Mouse (Mus musculus) adrenal gland, postnatal 25 days (tissue): Measurements from ENCODE around the gene Gapvd1. TPM values are rescaled to one million over a fixed set of nuclear protein-coding genes. Genes with fewer than 3 reads are reported as not detected.

ENCODE experiments used
- DNase-seq: peaks from one replicate; pipeline ENCODE4 v3.0.0; 2021; ENCODE audit warnings: mixed read lengths
- total RNA-seq: library from RNA; stranded (reverse); gene quantifications from 2 replicates; pipeline ENCODE4 v1.2.3, GENCODE M21; 2021

Gene Gapvd1
- total RNA-seq, 1 experiment from 2014 or later: 63.4 TPM

GRCm38 (mm10) chr2:34708675-34709074 is 46.4 kb downstream of the Gapvd1 start:
- no peak for DNase-seq

- DNase-seq: no peak
These were observed 58.4 kb downstream of the Gapvd1 start for GRCm38 (mm10) chr2:34696592-34696991.

GRCm38 (mm10) chr2:34692861-34693260 is 62.2 kb downstream of the Gapvd1 start:
- DNase-seq: no peak

GRCm38 (mm10) chr2:34684076-34684870 is 70.8 kb downstream of the Gapvd1 start:
- DNase-seq: no peak

GRCm38 (mm10) chr2:34677976-34678375 is 77.1 kb downstream of the Gapvd1 start:
- no peak for DNase-seq

- no peak for DNase-seq
These were observed 78.0 kb downstream of the Gapvd1 start for GRCm38 (mm10) chr2:34677061-34677460.

DNA sequence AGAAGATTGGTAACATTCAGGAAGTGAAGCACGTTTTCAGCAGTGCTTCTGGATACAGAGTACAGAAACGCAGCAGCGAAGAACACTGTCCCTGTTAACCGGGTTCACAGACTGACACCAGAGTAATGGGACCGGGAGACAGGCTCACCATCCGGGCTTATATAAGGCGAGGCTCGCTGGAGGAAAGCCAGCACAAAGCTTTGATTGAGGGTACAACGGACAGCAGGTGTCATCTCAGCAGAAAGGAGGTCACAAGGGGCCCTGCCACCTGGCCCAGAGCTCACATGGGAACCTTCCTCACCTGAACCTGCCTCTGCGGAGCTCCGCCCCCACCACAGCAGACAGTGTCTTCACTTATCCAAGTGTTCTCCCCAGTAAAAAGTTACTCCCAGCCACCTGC is 81.2 kb downstream of the Gapvd1 start:
- DNase-seq: no peak

GRCm38 (mm10) chr2:34671385-34672026 is 83.5 kb downstream of the Gapvd1 start:
- peak; percentile 50 for DNase-seq

GRCm38 (mm10) chr2:34670470-34670869 is 84.6 kb downstream of the Gapvd1 start:
- no peak for DNase-seq

DNA sequence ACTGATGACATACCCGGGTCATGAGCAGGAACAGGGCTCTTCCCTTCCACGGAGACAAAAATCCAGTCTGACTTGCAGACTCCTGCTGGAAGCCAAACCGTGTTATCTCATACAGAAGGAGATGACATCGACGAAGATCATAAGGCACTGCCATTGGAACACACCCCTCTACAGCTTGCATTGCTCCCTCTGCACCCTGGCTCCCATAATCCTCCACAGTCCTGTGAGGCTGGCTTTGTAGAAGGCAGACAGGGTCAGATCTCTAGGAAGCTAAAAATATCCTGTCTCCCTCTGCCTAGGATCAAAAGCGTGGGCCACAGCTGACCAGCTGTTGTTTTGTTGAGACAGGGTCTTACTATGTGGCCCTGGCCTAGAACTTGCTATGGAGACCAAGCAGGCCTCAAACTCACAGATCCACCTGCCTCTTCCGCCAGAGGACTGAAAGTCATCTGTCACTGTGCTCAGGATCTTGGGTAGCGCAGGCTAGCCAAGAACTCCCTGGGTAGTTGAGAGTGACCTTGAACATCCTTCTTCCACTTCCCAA is 85.8 kb downstream of the Gapvd1 start:
- DNase-seq: no peak

DNA sequence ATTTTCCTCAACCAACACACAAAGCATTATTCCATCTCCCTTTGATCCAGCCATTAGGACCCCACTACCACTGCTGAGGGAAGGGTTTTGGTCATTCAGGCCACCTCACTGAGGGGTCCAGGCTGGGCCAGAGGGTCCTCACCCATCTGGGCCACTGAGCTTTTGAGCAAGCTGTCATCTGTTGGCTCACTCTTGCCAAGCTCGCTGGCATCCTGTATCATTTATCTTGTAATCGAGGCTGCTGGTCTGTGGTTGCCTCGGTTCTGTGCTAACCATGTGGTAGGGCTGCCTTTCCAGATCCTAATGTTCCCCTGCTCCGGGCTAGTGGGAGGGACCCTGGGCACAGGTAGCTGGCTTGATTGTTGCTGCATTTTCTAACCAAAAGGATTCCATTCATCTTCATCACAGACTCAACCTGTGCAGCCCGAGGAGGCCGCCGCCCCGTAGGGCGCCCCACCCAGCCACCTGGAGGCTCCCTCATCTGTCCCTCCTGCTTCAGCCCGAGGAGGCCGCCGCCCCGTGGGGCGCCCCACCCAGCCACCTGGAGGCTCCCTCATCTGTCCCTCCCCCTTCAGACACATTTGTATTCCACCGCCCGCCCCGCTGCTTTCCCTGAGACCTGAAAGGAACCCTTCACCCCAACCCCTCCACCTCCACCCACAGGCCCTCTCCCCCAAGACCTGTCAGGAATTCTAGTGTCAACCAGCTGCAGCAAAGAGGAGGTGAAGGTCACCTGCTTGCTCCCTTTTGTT is 86.4 kb downstream of the Gapvd1 start:
- no peak for DNase-seq

GRCm38 (mm10) chr2:34667820-34668219 is 87.2 kb downstream of the Gapvd1 start:
- DNase-seq: no peak

DNA sequence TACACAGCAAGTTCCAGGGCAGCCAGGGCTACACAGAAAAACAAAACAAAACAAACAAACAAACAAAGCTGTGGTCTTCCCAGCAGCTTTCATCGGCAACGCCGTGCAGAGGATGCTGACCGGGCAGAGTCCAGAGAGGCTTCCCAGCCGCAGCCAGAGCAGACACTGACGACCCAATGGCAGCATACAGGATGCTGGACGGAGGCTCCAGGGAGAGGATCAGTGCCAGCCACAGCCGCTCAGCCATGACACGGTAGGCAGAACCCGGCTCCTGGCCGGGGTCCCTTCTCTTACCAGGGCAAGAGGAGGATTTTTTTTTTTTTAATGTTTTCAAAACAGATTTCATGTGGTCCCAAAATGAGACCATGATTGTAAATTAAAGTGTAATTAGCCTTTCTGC is 107.6 kb downstream of the Gapvd1 start:
- no peak for DNase-seq

GRCm38 (mm10) chr2:34646541-34646865 is 108.5 kb downstream of the Gapvd1 start:
- no peak for DNase-seq

DNA sequence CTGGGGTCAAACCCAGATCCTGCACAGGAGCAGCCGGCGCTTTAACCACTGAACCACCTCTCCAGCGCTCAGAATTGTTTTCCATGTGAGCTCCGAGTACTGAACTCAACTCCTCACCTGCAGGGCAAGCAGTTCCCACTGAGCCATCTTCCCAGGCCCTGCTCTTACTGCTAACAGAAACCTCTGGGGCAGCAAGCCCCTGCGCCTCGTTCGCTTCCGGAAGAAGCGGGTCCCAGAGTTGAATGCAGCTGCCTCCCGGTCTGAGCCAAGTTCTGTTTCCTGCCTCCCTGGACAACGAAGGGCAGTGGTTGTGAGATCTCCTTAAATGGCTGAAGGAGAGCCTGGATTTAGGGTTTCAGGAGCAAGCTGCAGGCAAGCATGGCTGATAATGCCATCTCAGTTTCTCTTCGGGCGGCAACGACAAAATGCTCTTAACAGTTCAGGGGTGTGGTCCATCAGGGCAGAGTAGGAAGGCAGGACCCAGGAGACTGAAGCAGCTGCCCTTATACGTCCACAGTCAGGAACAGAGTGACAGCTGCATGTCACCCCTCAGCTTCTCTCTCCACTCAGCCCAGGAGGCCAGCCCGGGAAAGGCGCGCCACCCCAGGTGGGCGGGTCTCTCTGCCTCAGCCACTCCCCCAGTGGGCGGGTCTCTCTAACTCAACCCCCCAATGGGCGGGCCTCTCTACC is 109.0 kb downstream of the Gapvd1 start:
- peak; percentile 76 for DNase-seq

DNA sequence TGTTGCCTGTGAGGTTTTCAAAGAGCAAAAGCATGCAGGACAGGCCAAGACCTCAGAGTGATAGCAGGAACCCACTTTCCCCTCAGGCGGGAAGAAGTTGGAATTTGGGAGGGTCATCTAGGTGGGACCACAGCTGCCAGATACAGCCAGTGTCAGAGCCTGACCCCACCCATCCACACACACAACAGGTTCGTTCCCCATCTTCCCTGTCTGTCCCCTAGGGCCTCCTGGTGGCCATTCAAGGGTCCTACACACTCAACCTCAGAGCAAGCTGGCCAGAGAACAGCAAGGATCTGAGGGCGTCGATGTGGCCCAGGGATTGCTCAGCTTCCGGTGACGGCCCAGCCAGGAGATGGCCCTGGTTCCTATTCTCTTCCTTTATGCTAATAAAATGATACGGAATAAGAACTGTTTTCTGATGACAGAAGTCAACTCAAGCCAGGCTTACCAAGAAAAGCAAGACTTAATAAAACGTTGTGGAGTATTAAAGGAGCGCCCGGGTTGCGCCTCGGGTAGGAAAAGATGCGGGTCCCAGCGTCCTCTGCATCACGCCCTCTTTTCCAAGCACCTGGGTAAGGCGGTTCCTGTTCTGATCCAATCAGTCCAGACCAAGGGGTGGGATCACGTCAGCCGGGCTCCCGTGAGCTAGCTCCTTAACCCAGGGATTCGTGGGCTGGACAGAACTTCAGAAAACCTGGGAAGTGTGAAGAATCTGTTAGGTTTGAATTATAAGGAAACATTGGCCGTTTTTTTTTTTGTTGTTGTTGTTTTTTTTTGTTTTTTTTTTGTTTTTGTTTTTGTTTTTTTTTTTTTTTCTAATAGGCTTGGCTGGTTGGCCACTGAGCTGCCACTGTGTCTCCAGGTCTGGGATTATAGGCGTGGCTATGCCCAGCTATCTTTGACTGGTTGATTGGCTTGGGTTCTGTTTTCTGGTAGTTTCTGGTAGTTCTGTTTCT is 110.2 kb downstream of the Gapvd1 start:
- no peak for DNase-seq

DNA sequence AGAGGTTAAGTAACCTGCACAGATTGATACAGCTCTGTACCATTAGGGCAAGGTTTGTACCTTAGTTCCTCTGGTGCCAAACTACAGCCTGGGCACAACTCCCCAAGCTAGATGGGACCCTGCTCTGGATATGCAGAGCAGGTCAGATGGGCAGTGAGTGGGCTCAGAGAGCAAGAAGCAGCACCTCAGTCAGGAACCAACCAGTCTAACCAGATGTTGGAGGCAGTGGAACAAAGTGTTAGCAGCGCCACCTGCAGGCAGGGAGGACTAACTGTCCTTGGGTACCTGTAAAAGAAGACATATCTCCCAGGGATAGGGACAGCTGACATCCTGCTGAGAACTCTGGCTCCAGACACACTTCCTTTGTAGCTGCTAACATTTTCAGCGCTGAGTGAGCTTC is 112.7 kb downstream of the Gapvd1 start:
- DNase-seq: no peak

GRCm38 (mm10) chr2:34639725-34640124 is 115.3 kb downstream of the Gapvd1 start:
- no peak for DNase-seq

GRCm38 (mm10) chr2:34638955-34639650 is 115.9 kb downstream of the Gapvd1 start:
- peak; percentile 93 for DNase-seq
